Mouse (Mus musculus): ENCODE measurements around the gene Gigyf1.
A peak's percentile ranks its signal among the peaks of the same experiment; 100 is the strongest.

The Gigyf1 gene

DNA sequence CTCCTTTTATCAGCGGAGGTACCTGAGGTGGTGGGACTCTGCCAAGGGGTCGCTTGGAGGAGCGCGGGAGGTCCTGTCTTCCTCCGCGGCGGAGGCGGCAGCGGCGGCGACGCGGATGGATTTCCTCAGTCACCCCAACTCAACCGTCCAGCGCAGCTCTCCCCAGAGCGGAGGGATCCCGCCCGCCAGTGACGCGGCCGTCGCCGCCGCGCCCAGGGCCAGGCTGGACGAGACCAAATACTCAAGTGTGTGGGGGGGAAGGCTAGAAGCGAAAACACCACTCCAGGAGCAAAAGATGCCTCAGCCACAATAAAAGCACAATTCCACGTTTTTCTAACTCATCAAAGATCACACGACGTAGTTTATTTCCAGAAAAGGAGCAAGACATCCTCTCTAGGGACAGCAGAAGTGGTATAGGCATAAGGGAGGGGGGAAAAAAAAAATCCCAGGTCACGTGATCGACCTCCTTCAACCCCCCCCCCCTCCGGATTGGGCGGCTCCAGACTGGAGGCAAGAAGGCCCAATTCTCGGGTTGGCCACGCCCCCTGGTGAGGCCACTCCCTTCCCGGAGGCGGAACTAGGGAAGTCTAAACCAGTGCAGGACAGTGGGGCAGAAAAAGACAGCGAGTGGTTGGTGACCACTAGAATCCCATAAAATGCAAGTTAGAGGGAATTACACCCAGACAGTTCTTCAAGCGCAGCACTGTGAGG is 14.9 kb downstream of the Gigyf1 start, which contains the start of the genes Epo and Gnb2:
TSS of gene Epo (minus strand) at position 126 of the 711 bp plus-strand sequence.
TSS of gene Gnb2 (minus strand) at position 394 of the 711 bp plus-strand sequence.
- DNase-seq (ENCODE audit: extremely low spot score, low spot score), result peak; percentile 97

DNA sequence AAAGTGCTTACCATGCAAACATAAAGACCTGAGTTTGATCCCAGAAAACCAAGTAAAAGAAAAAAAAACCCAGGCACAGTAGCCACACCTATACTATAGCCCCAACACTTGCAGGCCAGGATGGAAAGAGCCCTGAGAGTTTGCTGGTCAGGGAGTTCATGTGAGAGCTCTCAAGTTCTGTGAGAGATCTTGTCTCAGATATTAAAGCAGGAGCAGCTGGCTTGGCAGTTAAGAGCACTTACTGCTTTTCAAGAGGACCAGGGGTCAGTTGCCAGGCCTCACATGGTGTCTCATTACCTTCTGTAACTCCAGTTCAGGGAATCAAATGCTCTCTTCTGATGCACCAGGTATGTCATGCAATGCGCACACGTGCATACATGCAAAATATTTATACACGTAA is 16.4 kb downstream of the Gigyf1 start:
- no peak for DNase-seq (ENCODE audit: extremely low spot score, low spot score)

DNA sequence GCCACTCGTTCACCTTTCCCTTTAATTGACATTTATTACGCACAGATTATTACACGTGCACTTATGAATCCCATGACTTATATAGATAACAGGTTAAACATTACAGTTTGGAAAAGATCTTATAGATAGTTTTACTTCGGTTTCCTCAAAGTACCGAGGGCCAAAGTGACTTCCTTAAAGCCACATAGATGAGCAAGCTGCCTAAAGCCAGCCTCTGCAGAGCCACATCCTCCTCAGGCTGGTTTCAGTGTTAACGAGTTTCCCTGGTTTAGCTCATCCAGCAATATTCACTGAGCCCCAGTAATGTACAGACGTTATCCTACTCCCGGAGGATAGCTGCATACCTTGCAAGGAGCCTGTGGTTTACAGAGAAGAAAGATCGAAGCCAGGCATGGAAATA is 17.0 kb downstream of the Gigyf1 start:
- no peak for DNase-seq (ENCODE audit: extremely low spot score, low spot score)

DNA sequence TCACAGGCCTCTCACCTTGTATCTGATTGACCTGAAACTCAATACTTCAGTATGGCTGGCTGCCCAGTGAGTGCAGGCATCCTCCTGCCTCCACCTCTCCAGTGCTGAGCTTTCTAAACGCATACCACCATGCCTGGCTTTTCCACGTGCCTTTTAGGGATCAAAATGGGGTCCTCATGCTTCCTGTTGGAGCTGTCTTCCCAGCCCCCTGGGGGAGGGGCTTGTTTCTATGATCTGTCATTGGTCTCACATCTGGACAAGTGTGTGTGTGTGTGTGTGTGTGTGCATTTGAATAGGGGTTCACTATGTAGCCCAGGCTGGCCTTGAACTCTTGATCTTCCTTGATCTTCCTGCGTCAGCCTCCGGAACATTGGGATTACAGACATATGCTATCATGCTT is 19.1 kb downstream of the Gigyf1 start:
- DNase-seq (ENCODE audit: extremely low spot score, low spot score), result no peak

DNA sequence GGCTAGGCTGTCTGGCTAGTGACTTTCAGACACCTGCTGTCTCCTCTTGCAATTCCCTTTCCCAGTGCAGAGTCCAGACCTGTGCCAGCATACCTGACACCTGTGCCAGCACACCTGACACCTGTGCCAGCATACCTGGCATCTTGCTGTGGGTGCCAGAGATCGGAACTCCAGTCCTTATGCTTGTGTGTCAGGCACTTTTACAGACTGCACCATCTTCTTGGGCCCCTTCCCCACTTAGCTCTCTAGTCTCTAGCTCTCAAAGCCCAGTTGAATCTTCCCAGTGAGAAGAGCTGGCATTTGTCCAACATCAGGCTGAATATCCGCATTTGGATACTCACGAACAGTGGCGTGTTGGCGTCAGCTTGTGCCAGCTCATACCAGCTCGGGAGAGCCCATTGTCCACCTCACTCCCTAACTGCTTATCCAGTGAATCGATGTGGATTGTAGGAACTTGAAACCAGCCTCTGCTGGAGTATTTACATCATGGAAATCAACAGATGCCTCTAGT is 21.0 kb downstream of the Gigyf1 start:
- DNase-seq (ENCODE audit: extremely low spot score, low spot score), result no peak

DNA sequence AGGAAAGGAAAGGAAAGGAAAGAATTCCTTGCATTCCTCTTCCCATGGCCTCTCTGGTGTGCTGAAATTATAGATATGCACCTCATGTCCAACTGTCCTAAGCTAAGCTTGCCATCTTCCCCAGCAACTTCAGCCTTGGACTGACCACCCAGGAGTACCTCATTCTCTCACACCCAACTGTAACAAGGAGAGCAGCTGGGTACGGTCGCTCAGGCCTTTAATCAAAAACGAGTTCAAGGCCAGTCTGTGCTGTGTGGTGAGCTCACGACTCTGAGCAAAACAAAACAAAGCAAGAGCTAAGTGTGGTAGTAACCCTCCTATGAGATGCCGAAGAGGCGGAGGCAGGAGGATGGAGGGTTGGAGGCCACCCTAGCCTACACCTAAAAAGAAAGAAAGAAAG is 22.6 kb downstream of the Gigyf1 start:
- no peak for DNase-seq (ENCODE audit: extremely low spot score, low spot score)

DNA sequence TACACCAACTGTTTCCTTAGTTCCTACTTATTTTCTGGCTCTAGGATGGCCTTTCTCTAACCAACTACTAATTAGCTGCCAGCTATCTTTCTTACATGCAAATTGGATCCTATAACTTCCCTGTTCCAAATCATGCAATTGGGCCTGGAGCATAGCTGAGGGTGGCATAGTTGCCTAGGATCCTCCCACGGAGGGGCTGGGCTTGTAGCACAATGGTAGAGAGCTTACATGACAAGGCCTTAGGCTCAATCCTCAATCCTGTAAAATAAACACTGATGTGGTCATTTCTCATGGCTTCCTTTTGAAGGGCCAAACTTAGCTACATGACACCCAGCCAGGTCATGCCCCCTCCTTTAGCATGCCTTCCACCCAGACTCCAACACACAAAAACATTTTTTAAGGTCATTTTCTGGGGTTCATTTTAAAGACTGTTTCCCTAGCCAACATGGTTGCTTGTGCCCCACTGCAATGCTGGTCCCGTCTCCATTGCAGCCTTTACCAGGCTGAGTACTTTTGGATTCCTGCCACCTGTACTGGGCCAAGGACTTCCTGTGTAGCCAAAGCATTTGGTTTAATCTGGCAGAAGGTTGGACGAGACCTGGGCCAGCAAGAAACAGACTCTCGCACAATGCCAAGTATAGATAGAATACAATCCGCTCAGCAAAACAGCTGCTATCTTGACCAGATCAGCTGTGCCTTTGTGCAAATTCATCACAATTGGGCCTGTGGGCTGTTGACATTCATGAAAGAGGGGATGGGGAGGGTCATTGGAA is 23.6 kb downstream of the Gigyf1 start:
- no peak for DNase-seq (ENCODE audit: extremely low spot score, low spot score)

DNA sequence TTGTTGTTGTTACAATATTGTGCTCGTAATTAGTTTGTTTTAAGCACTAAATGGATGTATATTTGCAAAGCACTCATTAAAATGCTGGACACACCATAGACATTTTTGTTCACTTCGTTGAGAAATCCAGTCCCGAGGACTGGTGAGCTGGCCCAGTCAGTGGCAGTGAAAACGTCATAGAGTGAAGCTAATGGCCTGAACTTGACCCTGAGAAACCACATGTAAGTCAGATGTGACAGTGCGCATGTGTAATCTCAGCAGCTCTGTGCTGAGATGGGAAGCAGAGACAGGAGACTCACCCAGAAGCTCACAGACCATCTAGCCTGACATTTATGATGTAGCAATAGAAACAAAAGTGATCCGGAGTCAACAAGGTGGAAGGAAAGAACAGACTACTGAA is 26.6 kb downstream of the Gigyf1 start:
- no peak for DNase-seq (ENCODE audit: extremely low spot score, low spot score)

DNA sequence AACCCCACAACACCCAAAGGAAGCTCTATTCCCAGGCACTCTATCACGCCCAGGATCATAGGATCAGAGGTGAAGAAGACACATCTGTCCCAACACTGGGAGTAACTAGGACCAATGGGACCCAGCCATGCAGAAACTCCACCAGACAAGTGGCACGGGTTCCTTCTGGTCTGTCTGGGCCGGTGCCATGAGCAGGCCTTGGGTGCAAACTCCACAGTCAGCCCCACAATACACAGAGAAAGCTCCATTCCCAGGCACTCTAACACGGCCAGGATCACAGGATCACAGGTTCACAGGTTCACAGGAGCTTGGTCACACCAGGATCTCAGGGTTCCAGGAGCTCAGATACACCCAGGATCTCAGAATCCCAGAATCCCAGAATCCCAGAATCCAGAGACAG is 27.2 kb downstream of the Gigyf1 start:
- no peak for DNase-seq (ENCODE audit: extremely low spot score, low spot score)

DNA sequence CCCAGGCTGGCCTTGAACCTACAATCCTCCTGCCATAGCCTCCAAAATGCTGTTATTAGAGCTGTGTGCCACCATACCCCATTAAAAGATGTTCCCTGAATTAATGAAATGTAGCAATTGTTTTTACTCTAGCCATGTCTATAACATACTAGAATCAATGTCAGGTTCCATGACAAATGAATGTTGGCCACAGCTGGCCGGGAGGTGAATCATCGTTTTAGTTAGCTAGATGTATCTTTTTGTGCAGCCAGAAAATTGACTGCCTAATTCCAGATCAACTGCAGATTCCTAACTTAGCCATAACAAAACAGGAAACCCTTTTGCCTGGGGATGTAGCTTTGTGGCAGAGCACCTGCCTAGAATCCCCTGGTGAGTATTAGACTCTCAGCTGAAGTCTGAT is 31.5 kb downstream of the Gigyf1 start:
- no peak for DNase-seq (ENCODE audit: extremely low spot score, low spot score)

DNA sequence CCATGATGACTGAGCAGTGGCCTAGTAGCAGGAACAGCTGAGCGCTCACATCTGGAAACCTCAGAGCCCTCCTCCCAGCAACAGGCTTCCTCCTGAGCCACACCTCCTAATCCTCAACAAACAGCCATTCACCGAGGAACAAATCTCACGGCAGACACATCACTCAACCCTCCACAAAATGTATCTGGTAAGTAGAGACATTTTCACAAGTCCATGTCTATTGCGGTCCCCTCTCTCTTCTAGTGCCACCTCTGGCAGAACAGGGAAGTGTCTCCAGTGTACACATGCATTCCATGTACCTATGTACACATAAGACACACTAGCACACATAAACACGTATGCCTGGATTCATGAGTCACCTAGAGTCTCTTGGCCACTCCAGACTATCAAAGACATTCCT is 32.8 kb downstream of the Gigyf1 start:
- no peak for DNase-seq (ENCODE audit: extremely low spot score, low spot score)

DNA sequence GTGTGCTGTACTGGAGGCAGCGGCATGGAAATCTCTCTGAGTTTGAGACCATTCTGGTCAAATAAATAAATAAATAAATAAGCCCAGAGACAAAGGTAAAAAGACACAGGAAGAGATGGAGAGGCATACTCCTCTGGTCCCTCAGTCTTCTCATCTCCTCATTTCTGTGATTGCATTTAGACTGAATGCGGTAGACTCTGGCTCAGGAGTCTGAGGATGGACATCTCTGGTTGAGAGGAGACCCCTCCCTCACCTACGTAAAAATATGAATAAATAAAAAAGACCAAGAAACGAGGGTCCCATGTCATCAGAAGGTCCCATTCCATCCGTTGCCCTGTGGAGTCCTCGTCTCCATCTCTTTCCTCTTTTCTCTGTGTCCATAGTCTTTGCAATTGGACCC is 34.7 kb downstream of the Gigyf1 start:
- no peak for DNase-seq (ENCODE audit: extremely low spot score, low spot score)

DNA sequence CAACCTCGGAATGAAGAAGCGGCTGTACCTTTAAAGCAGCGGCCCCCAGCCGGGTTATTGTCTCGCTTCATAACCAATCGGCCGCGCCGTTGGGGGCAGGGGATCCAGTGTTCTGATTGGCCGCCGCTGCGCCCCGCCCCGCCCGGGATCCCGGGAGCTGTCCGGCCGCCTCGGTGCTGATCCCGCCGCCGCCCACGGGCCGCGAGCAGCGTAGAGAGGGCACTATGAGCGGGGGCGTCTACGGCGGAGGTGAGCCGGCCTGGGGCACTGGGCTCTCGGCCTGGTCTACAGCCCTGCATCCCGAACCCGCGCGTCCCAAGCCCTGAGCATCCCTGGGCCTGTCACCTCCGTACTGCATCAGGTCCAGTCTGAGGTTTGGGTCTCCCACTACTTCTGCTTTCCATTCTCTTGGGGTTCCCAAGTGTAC is 35.1 kb downstream of the Gigyf1 start, which contains the start of gene Actl6b:
TSS of gene Actl6b (plus strand) at position 107 of the 427 bp plus-strand sequence.
- peak; percentile 83 for DNase-seq (ENCODE audit: extremely low spot score, low spot score)

DNA sequence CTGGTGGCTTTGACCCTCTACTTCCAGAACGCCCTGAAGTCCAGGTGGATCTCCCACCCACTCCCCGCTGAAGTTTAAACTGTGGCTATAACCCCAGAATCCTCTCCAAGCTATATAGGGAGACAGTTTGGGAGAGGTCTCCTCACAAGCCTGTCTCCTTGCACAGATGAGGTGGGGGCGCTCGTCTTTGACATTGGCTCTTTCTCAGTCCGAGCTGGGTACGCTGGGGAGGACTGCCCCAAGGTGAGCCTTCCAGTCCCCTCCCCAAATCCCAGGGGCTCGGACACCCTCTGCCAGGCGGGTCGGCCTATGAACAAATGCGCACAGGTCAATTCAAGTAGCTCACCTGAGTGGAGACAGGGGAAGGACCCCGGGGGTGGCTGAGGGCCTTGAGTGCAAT is 35.5 kb downstream of the Gigyf1 start:
- no peak for DNase-seq (ENCODE audit: extremely low spot score, low spot score)

DNA sequence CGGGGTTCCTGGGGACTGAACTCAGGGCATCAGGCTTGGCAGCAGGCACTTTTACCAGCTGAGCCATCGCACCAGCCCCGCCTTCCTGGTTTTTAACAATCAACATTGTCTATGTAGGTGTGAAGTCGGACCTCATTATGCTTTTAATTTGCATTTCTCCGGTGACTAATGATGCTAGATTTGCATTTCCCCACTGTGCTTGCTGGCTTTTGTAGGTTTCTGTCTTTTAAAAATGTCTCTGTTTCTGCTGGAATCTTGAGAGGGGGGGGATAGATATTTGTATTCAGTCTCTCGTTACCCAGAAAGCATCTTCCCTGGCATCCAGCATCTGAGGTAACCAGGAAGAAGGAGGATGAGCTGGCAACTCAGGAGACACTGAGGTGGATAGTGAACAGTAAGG is 43.2 kb downstream of the Gigyf1 start:
- DNase-seq (ENCODE audit: extremely low spot score, low spot score), result no peak

DNA sequence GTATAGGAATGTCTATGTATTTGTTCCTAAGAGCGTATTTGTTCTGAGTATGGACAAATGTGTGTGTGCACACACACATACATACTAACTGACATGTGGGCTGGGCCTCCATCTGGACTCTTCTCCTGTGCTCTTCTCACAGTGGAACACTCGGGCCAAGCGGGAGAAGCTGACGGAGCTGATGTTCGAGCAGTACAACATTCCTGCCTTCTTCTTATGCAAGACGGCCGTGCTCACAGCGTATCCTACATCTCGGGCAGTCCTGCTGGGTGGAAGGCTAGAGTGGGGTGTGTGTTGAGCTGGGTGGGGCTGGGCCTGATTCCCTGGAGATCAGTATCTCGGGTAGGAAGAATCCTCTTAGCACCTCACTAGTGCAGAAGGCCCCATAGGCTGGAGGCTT is 44.6 kb downstream of the Gigyf1 start:
- no peak for DNase-seq (ENCODE audit: extremely low spot score, low spot score)

DNA sequence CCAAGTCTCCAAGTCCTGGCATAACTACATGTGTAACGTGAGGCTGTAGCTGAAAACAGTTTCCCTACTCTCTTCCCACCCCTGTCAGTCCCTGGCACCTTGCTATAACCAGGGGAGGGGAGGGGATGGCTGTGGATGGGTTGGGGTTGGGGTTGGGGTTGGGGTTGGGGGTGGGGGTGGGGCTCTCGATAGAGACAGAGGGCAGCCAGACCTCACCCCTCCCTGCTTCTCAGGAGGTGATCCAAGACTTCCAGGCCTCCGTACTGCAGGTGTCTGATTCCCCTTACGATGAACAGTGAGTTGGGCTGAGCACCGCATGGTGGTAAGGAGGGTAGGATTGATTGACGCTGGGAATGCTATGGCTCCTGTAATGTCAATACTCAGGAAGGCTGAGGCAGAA is 47.4 kb downstream of the Gigyf1 start:
- DNase-seq (ENCODE audit: extremely low spot score, low spot score), result no peak

DNA sequence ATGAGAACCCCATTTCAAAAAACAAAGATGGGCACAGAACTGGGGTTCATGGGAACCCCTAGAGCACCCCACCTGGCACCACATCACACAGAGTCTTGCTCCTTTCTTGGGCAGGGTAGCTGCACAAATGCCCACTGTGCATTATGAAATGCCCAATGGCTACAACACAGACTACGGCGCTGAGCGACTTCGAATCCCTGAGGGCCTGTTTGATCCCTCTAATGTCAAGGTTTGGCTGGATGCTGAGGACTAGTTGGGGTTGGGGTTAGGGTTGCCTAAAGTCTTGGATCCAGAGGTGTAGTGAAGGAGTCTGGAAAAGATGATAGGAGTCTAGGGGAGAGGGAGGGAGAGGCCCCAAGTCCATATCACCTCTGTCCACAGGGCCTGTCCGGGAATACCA is 48.1 kb downstream of the Gigyf1 start:
- no peak for DNase-seq (ENCODE audit: extremely low spot score, low spot score)

DNA sequence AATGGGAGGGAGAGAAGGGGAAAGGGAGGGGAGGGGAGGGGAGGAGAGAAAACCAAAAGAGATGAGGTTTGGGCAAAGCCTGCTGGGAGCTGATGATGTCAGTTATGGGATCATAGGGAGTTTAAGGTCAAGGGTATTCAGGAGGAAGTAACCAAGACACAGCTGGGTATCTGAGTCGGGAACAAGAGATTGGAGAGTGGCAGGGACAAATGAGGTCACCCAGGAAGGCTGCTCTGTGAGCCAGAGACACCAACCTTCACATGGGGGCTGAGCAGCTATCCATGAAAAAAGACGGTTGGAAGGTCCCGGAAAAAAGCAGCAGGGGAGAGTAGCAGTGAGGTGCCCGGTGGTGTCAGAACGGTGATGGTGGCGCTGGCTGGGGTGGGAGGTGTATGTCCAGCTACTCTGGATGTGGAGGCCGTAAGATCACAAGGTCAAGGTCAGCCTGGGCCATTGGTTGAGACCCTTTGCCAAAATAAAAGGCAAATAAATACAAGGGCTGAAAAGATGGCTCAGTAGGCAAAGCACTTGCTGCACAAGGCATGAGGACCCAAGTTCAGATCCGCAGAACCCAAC is 50.0 kb downstream of the Gigyf1 start:
- no peak for DNase-seq (ENCODE audit: extremely low spot score, low spot score)

DNA sequence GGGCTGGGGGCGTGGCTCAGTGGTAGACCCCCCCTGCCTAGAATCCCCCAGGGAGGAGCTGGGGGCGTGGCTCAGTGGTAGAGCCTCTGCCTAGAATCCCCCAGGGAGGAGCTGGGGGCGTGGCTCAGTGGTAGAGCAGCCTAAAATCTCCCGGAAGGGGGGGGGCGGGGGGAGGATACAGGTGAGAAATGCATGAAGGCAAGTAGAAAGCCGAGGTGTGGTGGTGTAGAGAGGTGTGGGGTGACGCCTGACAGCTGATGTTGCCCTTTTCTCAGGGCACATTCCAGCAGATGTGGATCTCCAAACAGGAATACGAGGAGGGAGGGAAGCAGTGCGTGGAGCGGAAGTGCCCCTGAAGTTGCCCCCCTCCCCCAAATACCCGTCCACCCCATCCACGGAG is 50.7 kb downstream of the Gigyf1 start:
- no peak for DNase-seq (ENCODE audit: extremely low spot score, low spot score)

DNA sequence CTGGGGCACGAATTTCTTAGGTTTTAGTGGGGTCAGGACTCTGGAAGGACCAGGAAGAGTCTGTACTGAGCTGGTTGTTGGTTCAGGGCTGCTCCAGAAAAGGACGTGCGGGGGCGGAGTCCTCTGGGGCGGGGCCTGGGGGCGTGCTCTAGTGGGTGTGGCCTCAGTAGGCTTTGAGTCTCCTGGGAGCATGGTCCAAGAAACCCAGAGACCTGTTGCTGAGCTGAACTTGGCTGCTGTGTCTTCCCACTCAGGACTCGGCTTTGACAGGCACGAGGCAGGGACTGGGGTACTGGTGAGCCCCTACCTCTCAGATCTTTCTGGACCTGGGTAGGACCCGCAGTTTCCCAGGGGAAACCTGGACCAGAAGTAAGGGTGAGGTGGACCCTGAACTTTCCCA is 51.3 kb downstream of the Gigyf1 start, which contains the start of gene Tfr2:
TSS of gene Tfr2 (plus strand) at position 176 of the 400 bp plus-strand sequence.
- DNase-seq (ENCODE audit: extremely low spot score, low spot score), result no peak

DNA sequence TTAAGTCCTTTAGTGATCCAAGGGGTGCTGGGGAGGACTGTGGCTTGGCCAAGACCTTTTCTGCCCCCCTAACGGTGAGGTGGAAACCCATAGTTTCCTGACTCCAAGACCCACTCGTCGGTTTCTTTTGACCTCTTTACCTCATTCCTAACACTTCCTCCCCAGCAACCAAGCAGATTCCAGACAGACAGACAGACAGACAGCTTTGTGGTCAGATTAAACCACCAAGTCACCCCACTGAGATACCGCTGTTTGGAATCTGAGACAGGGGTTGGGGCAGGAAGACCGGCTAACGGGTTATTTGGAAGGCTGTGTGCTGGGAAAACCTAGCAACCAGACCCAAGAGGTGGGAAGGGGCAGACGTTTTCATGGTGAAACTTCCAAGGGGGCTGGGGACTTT is 51.8 kb downstream of the Gigyf1 start:
- DNase-seq (ENCODE audit: extremely low spot score, low spot score), result no peak
